Mouse (Mus musculus) heart, embryonic 11.5 days (tissue): ENCODE data around the gene Ltk. TPM values are rescaled to one million over a fixed set of nuclear protein-coding genes. Genes with fewer than 3 reads are reported as not detected.

Experiments used
- polyA plus RNA-seq: library from polyadenylated mRNA; unstranded; fragments of >200 nt; fragmentation: Nextera tagmentation; extraction: Ambion mirVana; gene quantifications from 2 replicates; pipeline ENCODE4 v1.2.1, GENCODE M21; 2014

The Ltk gene
- polyA plus RNA-seq, 1 experiment from 2014 or later, result not detected

Other genes starting within 250 kb of the Ltk start
- gene Exd1, start 212.8 kb downstream of the Ltk start, polyA plus RNA-seq, result 0.27 and 0.45 TPM in 2 replicates
- gene Chp1, start 212.7 kb downstream of the Ltk start, polyA plus RNA-seq, result 46.5 and 48.9 TPM in 2 replicates
- 56.4 and 57.3 TPM in 2 replicates for gene Nusap1, start 142.1 kb downstream of the Ltk start, polyA plus RNA-seq
- 22.9 and 25.5 TPM in 2 replicates for gene Oip5, start 142.0 kb downstream of the Ltk start, polyA plus RNA-seq
- gene Ndufaf1, start 97.6 kb downstream of the Ltk start, polyA plus RNA-seq, result 54.5 and 64.1 TPM in 2 replicates
- 20.3 and 24.0 TPM in 2 replicates for gene Rtf1, start 85.4 kb downstream of the Ltk start, polyA plus RNA-seq
- gene Itpka, start 18.1 kb downstream of the Ltk start, polyA plus RNA-seq, result 1.9 and 2.2 TPM in 2 replicates
- gene Rpap1, start 27.1 kb upstream of the Ltk start, polyA plus RNA-seq, result 16.2 and 17.4 TPM in 2 replicates
- gene Tyro3, start 37.3 kb upstream of the Ltk start, polyA plus RNA-seq, result 7.3 and 8.4 TPM in 2 replicates
- 20.2 and 30.1 TPM in 2 replicates for gene Mga, start 136.8 kb upstream of the Ltk start, polyA plus RNA-seq
- gene Mapkbp1, start 212.3 kb upstream of the Ltk start, polyA plus RNA-seq, result 2.5 and 3.2 TPM in 2 replicates